Mouse (Mus musculus) embryonic fibroblast, embryonic 13.5 days (primary cell): Measurements from ENCODE around the gene Myom1. TPM values are rescaled to one million over a fixed set of nuclear protein-coding genes. Genes with fewer than 3 reads are reported as not detected.

Experiments
- H3K27ac ChIP-seq: 2 replicates; pipeline ENCODE4 v1.5.1; 2012; ENCODE audit warnings: low read length, control low read depth, inconsistent platforms; ENCODE audit not compliant: insufficient read depth
- H3K4me1 ChIP-seq: 2 replicates; pipeline ENCODE4 v1.6.1; 2011; ENCODE audit warnings: low read length; ENCODE audit not compliant: control insufficient read depth, insufficient read depth
- H3K4me3 ChIP-seq: 2 replicates; pipeline ENCODE4 v1.5.1; 2011; ENCODE audit warnings: mild to moderate bottlenecking, control low read depth, low read length; ENCODE audit not compliant: insufficient read depth
- CTCF ChIP-seq: IDR thresholded peaks from 2 replicates; pipeline ENCODE4 v1.5.1; 2011; ENCODE audit warnings: mild to moderate bottlenecking, control low read depth, low read length, moderate library complexity, borderline replicate concordance; ENCODE audit not compliant: insufficient read depth
- POLR2A ChIP-seq: IDR thresholded peaks from 2 replicates; pipeline ENCODE4 v1.6.1; 2011; ENCODE audit warnings: low read depth, mild to moderate bottlenecking, control low read depth, low read length, moderate library complexity
- polyA plus RNA-seq: library from polyadenylated mRNA; stranded (reverse); fragments of >200 nt; gene quantifications from 2 replicates; pipeline ENCODE4 v1.2.4, GENCODE M21; 2011; ENCODE audit warnings: low read depth; ENCODE audit not compliant: missing spikeins, insufficient read length

Myom1 gene
- polyA plus RNA-seq, 1 experiment, result 8.7 TPM

DNA sequence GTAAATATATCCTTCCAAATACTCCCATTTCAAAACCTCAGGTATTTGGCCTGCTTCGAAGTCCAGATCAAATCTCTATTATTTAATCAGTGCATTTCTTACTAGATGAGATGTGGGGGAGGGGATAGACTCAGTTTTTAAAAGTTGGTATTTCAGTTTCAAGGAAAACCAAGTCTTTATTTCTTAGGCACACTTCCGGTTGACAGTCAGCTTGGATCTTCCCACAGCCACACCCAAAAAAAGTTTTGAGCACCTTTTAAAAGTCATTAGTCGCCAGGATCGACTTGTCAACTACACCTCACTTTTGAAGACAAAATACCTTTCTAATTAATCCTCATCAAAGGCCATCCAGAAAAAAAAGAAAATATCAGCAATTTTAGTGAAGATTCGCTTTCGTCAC lies 1.4 kb upstream of the Myom1 start:
- Histone ChIP-seq H3K4me1 (peaks cover 18% of the 10 kb centered on the region), H3K4me3 (peak overlapping the region; percentile 92), H3K27ac (peak overlapping the region; percentile 99)
- no peak for TF ChIP-seq POLR2A
- no peak for TF ChIP-seq CTCF

DNA sequence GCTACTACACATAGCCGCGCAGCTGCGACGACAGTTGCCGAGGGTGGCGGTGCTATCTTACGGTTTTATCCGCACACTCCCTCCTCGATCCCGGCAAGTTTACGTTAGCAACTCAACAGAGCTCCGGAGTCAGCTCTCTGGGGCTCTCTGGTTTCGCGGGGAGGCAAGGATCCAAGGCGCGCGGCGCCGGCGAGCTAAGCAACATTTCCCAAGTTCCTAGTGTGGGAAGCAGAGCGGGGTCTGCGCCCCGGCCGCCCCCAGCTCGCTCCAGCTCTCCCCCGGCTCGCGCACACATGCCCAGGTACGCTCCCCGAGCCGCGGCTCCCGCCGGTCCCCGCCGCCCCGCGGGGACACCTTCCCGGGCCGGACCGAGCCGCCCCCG lies 743 bp upstream of the Myom1 start:
- TF ChIP-seq POLR2A (no peak), CTCF (no peak)
- H3K27ac ChIP-seq, result peak overlapping the region; percentile 99
- H3K4me1 ChIP-seq, result peaks cover 13% of the 10 kb centered on the region
- H3K4me3 ChIP-seq, result peak overlapping the region; percentile 92

GRCm38 (mm10) chr17:71002744-71003094 lies 286 bp downstream of the Myom1 start, which contains the start of gene Myl12a:
Gene Myl12a, minus strand, starts transcription at chr17:71002878.
- TF ChIP-seq POLR2A, result peak; percentile 17; the same call in 1 of the 2 replicates
- TF ChIP-seq CTCF, result no peak
- Histone ChIP-seq H3K4me3 (peak within 1 kb of the TSS; percentile 92), H3K4me1 (peaks cover 9% of the 10 kb centered on the region), H3K27ac (peak within 1 kb of the TSS; percentile 100)

DNA sequence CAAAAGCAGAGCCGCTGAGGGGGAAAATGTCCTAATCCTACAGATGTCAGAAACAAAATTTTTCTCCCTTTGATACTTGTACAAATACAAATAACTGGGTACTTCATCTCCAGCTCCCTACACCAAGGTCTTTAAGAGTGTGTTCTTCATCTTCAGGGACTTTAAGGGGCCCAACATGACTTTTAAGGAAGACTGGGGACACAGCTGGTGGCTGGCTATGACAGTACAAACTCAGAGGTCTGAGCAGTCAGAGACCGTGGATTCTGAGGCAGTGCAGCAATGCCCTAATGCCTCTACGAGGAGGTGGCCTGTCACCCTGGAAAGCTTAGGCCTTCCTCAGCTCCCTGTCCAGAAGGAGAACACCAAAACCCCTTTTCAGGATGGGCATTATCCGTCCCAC lies 679 bp downstream of the Myom1 start:
- H3K27ac ChIP-seq, result peak overlapping the region; percentile 100
- TF ChIP-seq CTCF, result no peak
- peak; percentile 28; the same call in 1 of the 2 replicates for TF ChIP-seq POLR2A
- peaks cover 6% of the 10 kb centered on the region for H3K4me1 ChIP-seq
- H3K4me3 ChIP-seq, result no peak overlapping the region

GRCm38 (mm10) chr17:71003721-71004120 lies 1.3 kb downstream of the Myom1 start:
- TF ChIP-seq POLR2A, result no peak
- no peak for TF ChIP-seq CTCF
- H3K27ac ChIP-seq, result peak overlapping the region; percentile 100
- no peak overlapping the region for H3K4me3 ChIP-seq
- peaks cover 4% of the 10 kb centered on the region; the same call in 1 of the 2 replicates for H3K4me1 ChIP-seq

DNA sequence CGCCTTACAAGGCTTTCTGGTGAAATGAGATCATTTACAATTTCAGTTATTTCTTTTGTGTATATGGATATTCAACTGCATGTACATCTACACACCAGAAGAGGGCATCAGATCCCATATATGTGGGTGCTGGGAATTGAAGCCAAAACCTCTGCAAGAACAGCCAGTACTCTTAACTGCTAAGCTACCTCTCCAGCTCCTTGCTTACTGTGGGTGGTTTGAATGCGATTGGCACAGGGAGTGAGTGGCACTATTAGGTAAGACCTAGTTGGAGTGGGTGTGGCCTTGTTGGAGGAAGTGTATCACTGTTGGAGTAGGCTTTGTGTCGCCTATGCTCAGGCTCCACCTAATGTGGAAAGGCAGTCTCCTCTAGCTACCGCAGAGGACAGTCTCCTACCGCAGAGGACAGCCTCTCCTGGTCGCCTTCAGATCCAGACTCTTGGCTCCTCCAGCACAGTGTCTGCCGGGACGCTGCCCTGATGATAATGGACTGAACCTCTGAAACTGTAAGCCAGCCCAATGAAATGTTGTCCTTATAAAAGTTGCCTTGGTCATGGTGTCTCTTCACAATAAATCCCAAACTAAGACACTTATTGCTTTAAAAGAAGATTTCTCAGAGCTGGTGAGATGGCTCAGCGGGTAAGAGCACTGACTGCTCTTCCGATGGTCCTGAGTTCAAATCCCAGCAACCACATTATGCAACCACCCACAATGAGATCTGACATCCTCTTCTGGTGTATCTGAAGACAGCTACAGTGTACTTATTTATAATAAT lies 1.9 kb downstream of the Myom1 start:
- no peak overlapping the region; the same call in 1 of the 2 replicates for H3K27ac ChIP-seq
- TF ChIP-seq CTCF, result no peak
- no peak for TF ChIP-seq POLR2A
- no peak overlapping the region for H3K4me3 ChIP-seq
- H3K4me1 ChIP-seq, result peaks cover 4% of the 10 kb centered on the region; the same call in 1 of the 2 replicates

DNA sequence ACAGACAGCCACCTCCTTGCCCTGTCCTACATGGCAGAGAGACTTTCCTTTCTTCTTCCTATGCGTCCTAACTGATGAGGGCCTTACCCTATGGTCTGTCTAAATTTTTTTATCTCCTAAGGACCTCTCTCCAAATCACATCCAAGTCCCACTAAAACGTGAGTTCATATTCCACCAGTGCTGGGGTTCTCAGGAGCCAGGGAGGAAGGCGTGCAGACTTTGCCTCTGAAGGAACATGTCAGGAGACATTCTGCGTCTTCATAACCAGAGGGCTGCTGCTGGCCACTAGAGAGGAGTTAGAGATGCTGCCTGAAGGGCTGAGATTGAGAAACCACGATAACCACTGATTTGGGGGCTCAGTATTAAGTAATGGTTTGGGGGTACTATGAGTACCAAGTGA lies 4.5 kb downstream of the Myom1 start:
- Histone ChIP-seq H3K27ac (no peak overlapping the region), H3K4me1 (peaks cover 4% of the 10 kb centered on the region), H3K4me3 (no peak overlapping the region)
- TF ChIP-seq POLR2A (no peak), CTCF (no peak)

DNA sequence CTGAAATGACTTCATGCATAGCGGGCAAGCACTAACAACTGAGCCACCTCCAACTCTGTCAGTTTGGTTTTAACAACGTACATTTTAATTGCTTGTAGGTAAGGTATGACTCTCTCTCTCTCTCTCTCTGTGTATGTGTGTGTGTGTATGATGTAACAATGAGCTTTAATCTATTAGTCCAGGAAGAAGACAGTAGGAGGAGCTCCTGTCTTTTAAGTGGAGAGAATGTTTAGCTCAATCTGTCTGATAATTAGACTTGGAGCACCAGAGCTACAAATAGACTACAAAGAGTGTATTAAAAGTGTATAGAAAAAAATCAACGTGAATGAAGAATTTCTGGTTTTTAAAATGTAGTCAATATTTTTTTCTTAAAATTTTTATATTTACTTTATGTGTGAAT lies 6.2 kb downstream of the Myom1 start:
- no peak overlapping the region for H3K27ac ChIP-seq
- TF ChIP-seq CTCF (no peak), POLR2A (no peak)
- no peak overlapping the region for H3K4me3 ChIP-seq
- no peaks in the 10 kb centered on the region; the same call in 1 of the 2 replicates for H3K4me1 ChIP-seq

DNA sequence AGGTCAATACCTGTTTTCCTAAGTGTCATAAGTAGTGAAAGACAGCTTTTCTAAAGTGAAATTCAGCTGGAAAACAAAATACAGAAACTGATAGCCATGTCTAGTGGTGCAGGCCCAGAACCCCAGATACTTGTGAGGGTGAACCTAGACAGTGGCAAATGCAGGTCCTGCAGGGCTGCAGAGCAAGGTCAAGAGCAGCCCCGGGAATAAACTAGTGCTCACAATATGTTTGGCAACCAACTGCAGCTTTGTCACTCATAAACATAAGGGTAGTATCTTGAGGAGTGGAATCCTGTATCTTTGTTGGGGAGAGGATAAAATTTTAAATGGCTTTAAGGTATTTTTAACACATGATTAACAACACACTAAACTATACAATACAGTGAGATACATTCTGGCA lies 7.3 kb downstream of the Myom1 start:
- TF ChIP-seq CTCF (no peak), POLR2A (no peak)
- no peak overlapping the region for H3K4me3 ChIP-seq
- no peak overlapping the region for H3K27ac ChIP-seq
- no peaks in the 10 kb centered on the region; the same call in 1 of the 2 replicates for H3K4me1 ChIP-seq

DNA sequence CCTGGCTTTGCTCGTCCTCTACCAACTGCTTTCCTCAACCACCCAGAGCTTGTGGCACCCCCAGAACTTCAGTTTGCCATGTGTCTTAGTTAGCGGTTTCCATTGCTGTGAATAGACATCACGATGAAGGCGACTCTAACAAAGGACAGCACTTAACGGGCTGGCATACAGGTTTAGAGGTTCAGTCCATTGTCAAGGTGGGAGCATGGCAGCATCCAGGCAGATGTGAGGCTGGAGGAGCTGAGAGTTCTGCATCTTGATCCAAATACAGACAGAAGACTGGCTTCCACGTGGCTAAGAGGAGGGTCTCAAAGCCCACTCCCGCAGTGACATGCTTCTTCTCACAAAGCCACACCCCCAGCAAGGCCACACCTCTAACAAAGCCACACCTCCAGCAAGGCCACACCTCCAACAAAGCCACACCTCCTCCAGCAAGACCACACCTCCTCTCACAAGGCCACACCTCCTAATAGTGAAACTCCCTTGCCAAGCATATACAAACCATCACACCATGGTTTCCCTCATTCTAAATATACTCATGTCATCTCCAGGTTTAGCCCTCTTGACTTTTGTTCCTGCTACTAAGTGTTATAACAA lies 8.3 kb downstream of the Myom1 start:
- TF ChIP-seq CTCF (no peak), POLR2A (no peak)
- Histone ChIP-seq H3K27ac (no peak overlapping the region), H3K4me1 (no peaks in the 10 kb centered on the region; the same call in 1 of the 2 replicates), H3K4me3 (no peak overlapping the region)
